Mouse (Mus musculus): ENCODE results near the gene Slc12a7. TPM values are rescaled to one million over a fixed set of nuclear protein-coding genes. Genes with fewer than 3 reads are reported as not detected.

Slc12a7 gene
- 25.3 and 27.4 TPM in 2 replicates for polyA plus RNA-seq (2015; fragmentation: Nextera tagmentation; extraction: Ambion mirVana)

GRCm38 (mm10) chr13:73732742-73733700, at the start of gene Slc12a7:
TSS of gene Slc12a7 (plus strand) at chr13:73733094.
- ATAC-seq, result peak; percentile 52
- Histone ChIP-seq H3K27ac (no peak within 1 kb of the TSS), H3K9ac (no peak within 1 kb of the TSS), H3K36me3 (no peaks in the 10 kb centered on the region), H3K9me3 (no peaks in the 10 kb centered on the region), H3K4me3 (replicated peaks) (peak within 1 kb of the TSS; percentile 38), H3K27me3 (replicated peaks) (0 out of 2 replicates have a peak, but pooled peaks cover 8% of the 10 kb centered on the region), H3K4me1 (replicated peaks) (peaks cover 27% of the 10 kb centered on the region), H3K4me2 (replicated peaks) (peak within 1 kb of the TSS; percentile 82)
- WGBS, result 6% methylated on average over 45 of the region's 48 CpGs

GRCm38 (mm10) chr13:73683682-73684081, 49.2 kb upstream of the Slc12a7 start:
- Histone ChIP-seq H3K4me1 (replicated peaks) (0 out of 2 replicates have a peak, but pooled peaks cover 5% of the 10 kb centered on the region), H3K27me3 (replicated peaks) (no peaks in the 10 kb centered on the region), H3K4me3 (replicated peaks) (no peak overlapping the region), H3K9me3 (no peaks in the 10 kb centered on the region), H3K4me2 (replicated peaks) (no peak overlapping the region), H3K27ac (no peak overlapping the region), H3K36me3 (no peaks in the 10 kb centered on the region), H3K9ac (no peak overlapping the region)
- no peak for ATAC-seq
- 88% methylated on average over 11 of the region's 11 CpGs for WGBS

- no peak overlapping the region for H3K4me3 ChIP-seq (replicated peaks)
- WGBS, result 83% methylated on average over 1 of the region's 1 CpGs
These were observed 48.5 kb upstream of the Slc12a7 start for GRCm38 (mm10) chr13:73684412-73684811.

GRCm38 (mm10) chr13:73685502-73685901, 47.4 kb upstream of the Slc12a7 start:
- H3K36me3 ChIP-seq, result no peaks in the 10 kb centered on the region
- no peak overlapping the region for H3K4me2 ChIP-seq (replicated peaks)
- H3K4me3 ChIP-seq (replicated peaks), result no peak overlapping the region
- no peak for ATAC-seq
- H3K9ac ChIP-seq, result no peak overlapping the region
- H3K27ac ChIP-seq, result no peak overlapping the region
- WGBS, result 79% methylated on average over 6 of the region's 6 CpGs
- H3K27me3 ChIP-seq (replicated peaks), result no peaks in the 10 kb centered on the region
- 0 out of 2 replicates have a peak, but pooled peaks cover 2% of the 10 kb centered on the region for H3K4me1 ChIP-seq (replicated peaks)
- H3K9me3 ChIP-seq, result no peaks in the 10 kb centered on the region

More at GRCm38 (mm10) chr13:73684412-73684811, 48.5 kb upstream of the Slc12a7 start:
- Histone ChIP-seq H3K4me1 (replicated peaks) (0 out of 2 replicates have a peak, but pooled peaks cover 5% of the 10 kb centered on the region), H3K27ac (no peak overlapping the region), H3K27me3 (replicated peaks) (no peaks in the 10 kb centered on the region), H3K4me2 (replicated peaks) (no peak overlapping the region), H3K9me3 (no peaks in the 10 kb centered on the region), H3K9ac (no peak overlapping the region), H3K36me3 (no peaks in the 10 kb centered on the region)
- no peak for ATAC-seq

- no peak overlapping the region for H3K4me2 ChIP-seq (replicated peaks)
- no peak overlapping the region for H3K9ac ChIP-seq
- no peak for ATAC-seq
- H3K4me3 ChIP-seq (replicated peaks), result no peak overlapping the region
- H3K4me1 ChIP-seq (replicated peaks), result no peaks in the 10 kb centered on the region
- no peaks in the 10 kb centered on the region for H3K9me3 ChIP-seq
- no peaks in the 10 kb centered on the region for H3K36me3 ChIP-seq
- no peak overlapping the region for H3K27ac ChIP-seq
- WGBS, result 63% methylated on average over 3 of the region's 3 CpGs
- no peaks in the 10 kb centered on the region for H3K27me3 ChIP-seq (replicated peaks)
These were observed 45.3 kb upstream of the Slc12a7 start for GRCm38 (mm10) chr13:73687601-73688000.

GRCm38 (mm10) chr13:73688934-73689333, 44.0 kb upstream of the Slc12a7 start:
- 76% methylated on average over 4 of the region's 4 CpGs for WGBS

GRCm38 (mm10) chr13:73692249-73692868, 40.5 kb upstream of the Slc12a7 start:
- Histone ChIP-seq H3K27ac (no peak overlapping the region), H3K9ac (no peak overlapping the region), H3K27me3 (replicated peaks) (no peaks in the 10 kb centered on the region), H3K9me3 (no peaks in the 10 kb centered on the region), H3K4me2 (replicated peaks) (no peak overlapping the region), H3K4me3 (replicated peaks) (no peak overlapping the region), H3K36me3 (no peaks in the 10 kb centered on the region), H3K4me1 (replicated peaks) (no peaks in the 10 kb centered on the region)
- WGBS, result 35% methylated on average over 10 of the region's 10 CpGs
- ATAC-seq, result peak; percentile 74

More at GRCm38 (mm10) chr13:73688934-73689333, 44.0 kb upstream of the Slc12a7 start:
- no peaks in the 10 kb centered on the region for H3K4me1 ChIP-seq (replicated peaks)
- H3K27ac ChIP-seq, result no peak overlapping the region
- no peak overlapping the region for H3K4me3 ChIP-seq (replicated peaks)
- no peaks in the 10 kb centered on the region for H3K36me3 ChIP-seq
- H3K4me2 ChIP-seq (replicated peaks), result no peak overlapping the region
- H3K27me3 ChIP-seq (replicated peaks), result no peaks in the 10 kb centered on the region
- no peaks in the 10 kb centered on the region for H3K9me3 ChIP-seq
- no peak for ATAC-seq
- H3K9ac ChIP-seq, result no peak overlapping the region

GRCm38 (mm10) chr13:73693333-73693732, 39.6 kb upstream of the Slc12a7 start:
- Histone ChIP-seq H3K4me2 (replicated peaks) (no peak overlapping the region), H3K27me3 (replicated peaks) (no peaks in the 10 kb centered on the region), H3K36me3 (no peaks in the 10 kb centered on the region), H3K4me3 (replicated peaks) (no peak overlapping the region), H3K4me1 (replicated peaks) (no peaks in the 10 kb centered on the region), H3K9ac (no peak overlapping the region), H3K9me3 (no peaks in the 10 kb centered on the region), H3K27ac (no peak overlapping the region)
- no peak for ATAC-seq
- WGBS, result 76% methylated on average over 2 of the region's 2 CpGs

GRCm38 (mm10) chr13:73694972-73695371, 37.9 kb upstream of the Slc12a7 start:
- Histone ChIP-seq H3K4me2 (replicated peaks) (no peak overlapping the region), H3K4me3 (replicated peaks) (no peak overlapping the region)
- no peak for ATAC-seq

GRCm38 (mm10) chr13:73696529-73696928, 36.4 kb upstream of the Slc12a7 start:
- ATAC-seq, result peak; percentile 52
- no peaks in the 10 kb centered on the region for H3K9me3 ChIP-seq
- no peak overlapping the region for H3K4me2 ChIP-seq (replicated peaks)
- H3K36me3 ChIP-seq, result no peaks in the 10 kb centered on the region
- H3K9ac ChIP-seq, result no peak overlapping the region
- no peak overlapping the region for H3K27ac ChIP-seq
- no peaks in the 10 kb centered on the region; the same call in 1 of the 2 replicates for H3K4me1 ChIP-seq (replicated peaks)
- no peaks in the 10 kb centered on the region for H3K27me3 ChIP-seq (replicated peaks)
- no peak overlapping the region for H3K4me3 ChIP-seq (replicated peaks)
- 50% methylated on average over 3 of the region's 3 CpGs for WGBS

More at GRCm38 (mm10) chr13:73694972-73695371, 37.9 kb upstream of the Slc12a7 start:
- H3K27me3 ChIP-seq (replicated peaks), result no peaks in the 10 kb centered on the region
- H3K27ac ChIP-seq, result no peak overlapping the region
- H3K9me3 ChIP-seq, result no peaks in the 10 kb centered on the region
- WGBS, result 87% methylated on average over 1 of the region's 1 CpGs
- H3K4me1 ChIP-seq (replicated peaks), result no peaks in the 10 kb centered on the region
- no peaks in the 10 kb centered on the region for H3K36me3 ChIP-seq
- H3K9ac ChIP-seq, result no peak overlapping the region

GRCm38 (mm10) chr13:73699714-73700113, 33.2 kb upstream of the Slc12a7 start:
- 0 out of 2 replicates have a peak overlapping the region, but pooled peaks have one; percentile 17 for H3K27ac ChIP-seq
- H3K9ac ChIP-seq, result no peak overlapping the region
- peak; percentile 61 for ATAC-seq
- 75% methylated on average over 6 of the region's 6 CpGs for WGBS
- no peaks in the 10 kb centered on the region; the same call in 1 of the 2 replicates for H3K4me1 ChIP-seq (replicated peaks)
- H3K27me3 ChIP-seq (replicated peaks), result no peaks in the 10 kb centered on the region
- H3K4me3 ChIP-seq (replicated peaks), result peak overlapping the region; percentile 18; the same call in 1 of the 2 replicates
- H3K9me3 ChIP-seq, result no peaks in the 10 kb centered on the region
- no peaks in the 10 kb centered on the region for H3K36me3 ChIP-seq
- H3K4me2 ChIP-seq (replicated peaks), result no peak overlapping the region

- Histone ChIP-seq H3K4me1 (replicated peaks) (no peaks in the 10 kb centered on the region; the same call in 1 of the 2 replicates), H3K27me3 (replicated peaks) (no peaks in the 10 kb centered on the region), H3K27ac (no peak overlapping the region), H3K9ac (no peak overlapping the region), H3K36me3 (no peaks in the 10 kb centered on the region), H3K9me3 (no peaks in the 10 kb centered on the region), H3K4me2 (replicated peaks) (peak overlapping the region; percentile 30; the same call in 1 of the 2 replicates), H3K4me3 (replicated peaks) (no peak overlapping the region)
- 72% methylated on average over 12 of the region's 12 CpGs for WGBS
- ATAC-seq, result peak; percentile 53
These were observed 32.3 kb upstream of the Slc12a7 start for GRCm38 (mm10) chr13:73700554-73700953.
